Mouse (Mus musculus) heart, adult 18-20 months (tissue): ENCODE results near the gene Astn1. TPM values are rescaled to one million over a fixed set of nuclear protein-coding genes. Genes with fewer than 3 reads are reported as not detected.
A peak's percentile ranks its signal among the peaks of the same experiment; 100 is the strongest.

Source experiments
- DNase-seq, 2 experiments: peaks; one replicate each; pipeline ENCODE4 v3.0.0; 2021 to 2022; ENCODE audit warnings: mixed read lengths in 1 of 2
- total RNA-seq, 2 experiments: library from RNA; stranded (reverse); gene quantifications; 2 replicates each; pipeline ENCODE4 v1.2.3; 2021

Gene Astn1
- total RNA-seq, 2 experiments from 2014 or later, result 0.46 to 1.1 TPM

DNA sequence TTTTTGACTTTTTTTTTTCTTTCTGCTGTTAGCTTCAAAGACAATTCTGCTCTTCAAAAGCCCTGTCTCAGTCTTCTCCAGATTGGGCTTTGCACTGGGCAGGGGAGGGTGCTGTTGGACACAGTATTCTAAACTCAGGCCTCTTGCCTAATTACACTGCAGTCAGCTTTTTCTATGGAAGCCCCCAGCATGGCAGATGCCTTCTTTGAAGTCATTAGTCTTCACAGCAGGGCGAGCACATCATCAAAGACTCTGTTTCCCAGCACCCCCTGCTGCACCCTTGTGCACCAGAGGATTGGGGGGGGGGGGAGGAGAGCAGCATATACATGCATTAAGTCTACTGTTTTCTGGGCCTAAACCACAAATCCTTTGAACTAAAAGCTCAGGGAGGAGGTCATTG, 174.8 kb downstream of the Astn1 start:
- no peak for DNase-seq

DNA sequence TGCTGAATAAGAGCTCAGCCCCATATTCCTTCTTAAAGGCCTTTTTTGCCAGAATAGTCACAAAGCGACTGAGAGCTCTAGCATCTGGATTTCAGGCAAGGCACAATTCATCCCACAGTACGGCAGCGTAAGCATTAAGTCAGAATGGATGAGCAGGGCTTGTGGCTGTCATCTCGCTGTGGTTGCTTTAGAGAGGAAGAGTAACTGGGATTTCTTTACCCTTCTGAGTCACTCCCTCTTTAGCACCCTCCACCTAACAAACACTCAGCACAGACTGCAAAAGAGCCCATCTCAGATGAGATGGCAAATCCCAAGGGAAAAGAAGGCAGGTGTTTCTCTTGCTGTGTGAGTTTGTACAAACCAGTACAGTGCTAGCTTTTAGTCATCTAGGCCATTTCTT, 183.0 kb downstream of the Astn1 start:
- DNase-seq, result no peak

DNA sequence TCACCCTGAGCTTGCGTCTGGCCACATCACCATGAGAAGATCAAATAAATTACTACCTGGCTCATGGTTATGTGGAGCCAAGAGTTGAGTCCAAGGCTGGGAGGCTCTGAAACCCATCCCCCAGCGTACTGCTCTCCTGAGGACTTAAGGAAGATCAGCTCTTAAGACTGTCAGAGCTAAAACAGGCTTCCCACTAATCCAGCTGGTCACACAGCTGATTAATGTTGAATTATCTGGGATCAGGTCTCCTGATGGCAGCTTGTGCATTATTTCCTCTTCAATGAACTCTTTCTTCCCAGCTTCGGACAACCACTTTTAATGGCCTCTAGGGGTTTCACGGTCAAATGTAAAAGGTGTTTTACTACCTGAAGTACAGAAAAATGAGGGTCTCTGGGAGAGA, 184.4 kb downstream of the Astn1 start:
- DNase-seq, result no peak

GRCm38 (mm10) chr1:158547592-158548211, 185.6 kb downstream of the Astn1 start:
- DNase-seq, result no peak

GRCm38 (mm10) chr1:158548319-158548718, 186.2 kb downstream of the Astn1 start:
- DNase-seq, result no peak

GRCm38 (mm10) chr1:158549616-158550015, 187.5 kb downstream of the Astn1 start:
- DNase-seq, result no peak

GRCm38 (mm10) chr1:158551951-158552350, 189.9 kb downstream of the Astn1 start:
- DNase-seq, result no peak

DNA sequence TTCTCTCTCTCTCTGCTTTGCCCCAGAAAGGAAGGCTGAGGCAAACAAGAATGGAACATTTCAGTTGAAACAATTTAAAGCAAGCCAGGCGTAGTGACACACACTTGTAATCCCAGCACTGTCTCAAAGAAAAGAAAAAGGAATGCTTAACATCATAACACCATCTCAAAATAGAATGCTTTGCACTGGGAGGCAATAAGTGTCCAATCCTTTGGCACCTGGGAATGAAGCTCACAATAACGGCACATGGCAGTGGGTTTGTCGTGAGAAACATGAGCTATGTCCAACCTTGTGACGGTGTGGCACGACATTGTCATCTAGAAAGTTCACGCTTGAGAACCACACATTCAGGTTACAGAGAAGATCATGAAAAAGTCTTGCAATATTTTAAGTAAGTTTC, 191.3 kb downstream of the Astn1 start:
- no peak for DNase-seq

DNA sequence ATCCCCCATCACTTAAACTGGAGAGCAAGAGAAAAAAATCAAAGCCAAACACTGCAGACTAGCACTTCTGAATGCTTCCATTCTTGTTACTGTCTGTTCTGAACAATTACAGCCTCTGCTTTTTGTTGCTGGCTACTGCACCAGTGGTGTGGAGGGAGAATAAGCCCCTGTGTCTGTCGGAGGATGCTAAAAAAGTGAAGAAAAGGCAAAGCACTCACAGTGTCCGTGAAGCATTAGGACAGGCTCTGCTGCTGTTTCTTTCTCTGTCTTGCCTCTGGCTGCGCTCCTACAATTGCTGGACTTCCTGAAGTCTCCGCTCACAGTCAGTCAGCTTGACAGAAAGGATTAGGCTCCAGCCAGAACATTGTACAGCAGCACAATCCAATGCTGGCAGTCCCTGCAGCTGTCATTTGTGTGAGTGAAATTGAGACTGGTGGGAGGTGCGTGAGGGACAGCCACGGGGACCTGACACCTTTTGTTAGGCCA, 192.0 kb downstream of the Astn1 start:
- DNase-seq, result no peak

- no peak for DNase-seq
These were observed 211.1 kb downstream of the Astn1 start for GRCm38 (mm10) chr1:158573168-158573567.

DNA sequence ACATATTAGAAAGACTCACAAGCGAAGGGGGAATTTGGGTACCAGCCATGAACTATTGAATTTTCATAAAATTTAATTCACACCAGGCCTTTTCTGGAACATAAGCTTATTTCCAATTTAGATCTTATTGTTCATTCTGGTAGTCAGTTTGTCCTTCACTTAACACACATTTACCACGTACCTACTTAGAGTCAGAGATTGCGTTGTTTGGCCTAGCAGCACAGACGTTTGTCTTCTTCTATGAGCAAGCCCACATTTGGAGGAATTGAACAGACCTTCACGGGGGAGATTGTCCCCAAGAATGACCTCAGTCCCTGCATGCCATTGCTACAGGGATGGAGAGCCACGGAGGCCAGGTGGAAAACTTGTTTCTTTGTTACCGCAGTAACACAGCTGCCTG, 211.5 kb downstream of the Astn1 start:
- DNase-seq, result no peak

- DNase-seq, result no peak
These were observed 213.9 kb downstream of the Astn1 start for GRCm38 (mm10) chr1:158575997-158576396.

DNA sequence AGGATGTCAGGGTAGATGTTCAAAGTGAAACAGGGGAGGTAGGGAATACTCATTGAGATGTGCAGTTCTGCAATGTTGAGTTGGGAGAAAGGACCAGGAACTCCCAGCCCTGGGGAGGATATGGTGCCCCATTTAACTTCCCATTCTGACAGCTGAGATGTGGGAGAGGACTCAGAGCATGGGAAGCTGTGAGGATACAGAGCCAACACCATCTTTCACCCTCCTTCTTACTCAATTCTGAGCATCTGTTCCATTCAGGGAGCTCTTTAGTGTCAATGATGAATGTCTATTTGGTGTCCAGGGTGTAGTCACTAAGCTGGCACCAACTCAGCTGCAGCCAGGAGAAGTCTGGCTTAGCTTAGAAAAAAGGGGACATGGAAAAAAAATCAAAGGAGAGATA, 219.7 kb downstream of the Astn1 start:
- no peak for DNase-seq

DNA sequence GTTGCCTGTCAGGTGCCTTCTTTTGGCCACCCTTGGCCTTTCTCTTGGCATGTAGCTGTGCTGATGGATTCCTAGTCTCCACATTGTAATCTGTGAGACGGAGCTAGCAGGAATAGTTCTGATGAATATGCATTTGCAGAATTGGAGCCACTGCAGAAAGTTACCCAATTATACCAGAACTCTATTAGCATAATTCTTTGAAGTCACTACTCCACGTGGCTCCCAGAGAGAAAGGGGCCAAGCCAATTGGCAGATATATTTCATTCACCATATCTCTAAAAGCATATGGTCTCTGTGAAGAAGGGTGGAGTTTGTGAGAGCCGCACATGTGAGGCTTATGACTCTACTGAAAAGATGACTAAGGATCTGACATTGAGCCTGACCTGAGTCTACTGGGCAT, 226.8 kb downstream of the Astn1 start:
- no peak for DNase-seq

DNA sequence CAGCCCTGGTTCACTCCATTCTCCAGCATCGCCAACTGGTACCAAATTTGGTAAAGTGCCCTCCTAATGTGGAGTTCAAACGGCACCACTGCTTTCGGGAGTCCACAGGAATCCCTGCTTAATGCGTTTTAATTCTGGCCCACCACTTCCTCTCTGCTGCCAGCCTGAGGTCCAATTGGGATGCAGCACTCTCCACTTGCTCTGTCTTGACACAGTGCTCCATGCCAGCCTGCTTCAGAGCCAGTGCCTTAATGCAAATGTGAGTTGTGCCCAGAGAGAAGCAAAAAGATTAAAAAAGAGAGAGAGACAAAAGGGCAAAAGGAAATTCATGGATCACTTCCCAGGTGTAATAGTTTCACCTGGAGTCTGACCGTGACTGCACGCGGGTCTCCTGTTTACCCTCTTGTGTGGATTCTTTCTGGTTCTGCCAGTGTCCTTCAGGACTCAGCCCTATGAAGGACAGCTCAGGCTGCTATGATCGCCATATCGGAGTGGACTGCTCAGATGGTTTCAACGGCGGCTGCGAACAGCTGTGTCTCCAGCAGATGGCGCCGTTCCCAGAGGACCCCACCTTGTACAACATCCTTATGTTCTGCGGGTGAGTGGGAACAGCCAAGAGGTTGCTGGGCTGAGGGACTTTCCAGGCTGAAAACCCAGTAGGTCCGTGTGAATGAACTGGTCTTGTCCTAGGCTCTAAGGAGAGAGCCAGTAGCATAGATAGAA, 234.8 kb downstream of the Astn1 start:
- DNase-seq, result peak; percentile 17 to 50

- no peak for DNase-seq
These were observed 235.9 kb downstream of the Astn1 start for GRCm38 (mm10) chr1:158597996-158598395.

GRCm38 (mm10) chr1:158599435-158599834, 237.4 kb downstream of the Astn1 start:
- DNase-seq, result no peak

DNA sequence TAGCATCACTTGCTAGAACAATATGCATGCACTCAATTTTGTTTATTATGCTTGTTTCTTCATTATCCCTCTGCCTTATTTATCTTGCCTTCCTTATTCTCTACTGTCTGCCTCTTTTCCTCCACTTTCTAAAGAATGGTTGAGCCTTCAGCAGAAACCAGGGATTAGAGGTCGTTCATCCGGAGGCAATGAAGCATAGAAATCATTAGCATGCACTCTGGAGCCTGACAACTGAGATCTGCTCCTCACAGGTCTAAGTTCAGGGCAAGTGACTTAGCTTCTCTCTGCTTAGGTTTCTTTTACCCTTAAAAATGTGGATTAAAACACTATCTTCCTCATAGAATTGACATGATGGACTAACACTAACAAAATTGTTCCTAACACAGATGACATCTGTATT, 241.0 kb downstream of the Astn1 start:
- DNase-seq, result no peak

DNA sequence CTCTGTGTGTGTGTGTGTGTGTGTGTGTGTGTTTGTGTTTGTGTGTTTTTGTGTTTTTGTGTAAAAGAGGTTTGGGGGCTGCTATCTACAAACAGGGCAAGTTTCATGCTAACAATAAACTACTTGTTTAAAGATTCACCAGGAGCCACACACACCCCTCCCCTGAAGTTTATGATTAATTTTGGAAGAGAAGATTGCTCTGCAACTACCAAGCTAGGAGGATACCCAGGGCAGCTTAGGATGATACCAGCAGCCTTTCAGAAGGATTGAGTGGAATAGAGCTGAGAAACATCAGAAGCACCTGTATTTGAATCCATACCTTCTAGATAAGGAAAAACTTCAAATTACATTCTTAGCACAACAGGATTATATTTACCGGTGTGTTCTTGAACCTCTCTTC, 242.1 kb downstream of the Astn1 start:
- no peak for DNase-seq

GRCm38 (mm10) chr1:158605597-158605996, 243.5 kb downstream of the Astn1 start:
- DNase-seq, result no peak

GRCm38 (mm10) chr1:158606324-158606723, 244.3 kb downstream of the Astn1 start:
- no peak for DNase-seq

DNA sequence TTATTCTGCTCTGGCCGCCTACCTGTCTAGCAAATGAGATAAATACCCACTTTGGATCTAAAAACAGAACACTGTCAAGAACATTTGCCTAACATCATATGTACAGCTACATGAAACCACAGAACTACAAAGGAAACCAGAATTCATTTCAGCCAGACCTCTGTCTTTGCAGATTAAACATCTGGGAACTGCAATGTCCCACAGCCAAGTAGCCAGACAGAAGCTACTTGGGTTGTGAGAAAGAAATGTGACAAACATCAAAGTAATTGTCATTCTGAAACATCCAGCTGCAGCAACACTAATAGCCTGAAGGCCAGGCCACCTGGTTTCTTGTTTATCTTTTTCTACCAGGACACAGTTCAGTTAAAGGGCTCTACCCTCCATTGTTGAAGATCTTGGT, 245.1 kb downstream of the Astn1 start:
- DNase-seq, result no peak

- DNase-seq, result no peak
These were observed 253.1 kb downstream of the Astn1 start for GRCm38 (mm10) chr1:158615202-158615601.

DNA sequence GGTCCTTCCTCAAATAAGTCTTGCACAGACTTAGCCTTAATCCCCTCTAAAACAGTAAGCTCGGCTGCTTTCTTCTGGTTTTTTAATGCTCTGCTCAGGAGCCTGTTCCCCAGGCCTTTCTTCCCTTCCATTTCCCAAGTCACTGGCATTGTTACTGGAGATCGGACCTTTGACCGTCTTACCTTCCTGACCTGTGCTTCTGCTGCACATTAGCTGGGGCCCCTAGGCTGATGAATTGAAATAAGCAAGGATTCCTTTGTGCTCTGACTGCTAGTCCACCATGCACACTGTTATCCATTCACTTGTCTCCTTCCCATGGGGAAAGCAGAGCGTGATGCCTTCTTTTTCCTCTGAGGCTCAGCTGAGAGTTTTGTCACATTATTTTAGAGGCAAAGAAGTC, 255.9 kb downstream of the Astn1 start:
- no peak for DNase-seq
